Mouse (Mus musculus) embryonic facial prominence, embryonic 13.5 days (tissue): ENCODE results near the gene Setd6. TPM values are rescaled to one million over a fixed set of nuclear protein-coding genes. Genes with fewer than 3 reads are reported as not detected.

Experiments used
- ATAC-seq: fragments of 200-750 bp; cut with Nextera tagmentation; 2 replicates; pipeline ENCODE4 v1.8.0; 2017; ENCODE audit warnings: low read depth; ENCODE audit not compliant: insufficient number of reproducible peaks, insufficient read depth, low FRiP score, low TSS enrichment
- H3K27ac ChIP-seq: fragments of 300-500 bp; sonication (generic); 2 replicates; pipeline ENCODE4 v1.5.1; 2015; ENCODE audit warnings: moderate library complexity, mild to moderate bottlenecking, inconsistent platforms
- H3K27me3 ChIP-seq: fragments of 300-500 bp; sonication (generic); 2 replicates; pipeline ENCODE4 v1.6.1; 2015; ENCODE audit warnings: mild to moderate bottlenecking, inconsistent platforms
- H3K36me3 ChIP-seq: fragments of 300-500 bp; sonication (generic); 2 replicates; pipeline ENCODE4 v1.6.1; 2015; ENCODE audit warnings: mild to moderate bottlenecking, inconsistent platforms
- H3K4me1 ChIP-seq: fragments of 300-500 bp; sonication (generic); 2 replicates; pipeline ENCODE4 v1.6.1; 2015; ENCODE audit warnings: inconsistent platforms
- H3K4me2 ChIP-seq: fragments of 300-500 bp; sonication (generic); 2 replicates; pipeline ENCODE4 v1.6.1; 2015; ENCODE audit warnings: moderate library complexity, mild to moderate bottlenecking, inconsistent platforms
- H3K4me3 ChIP-seq: fragments of 300-500 bp; sonication (generic); 2 replicates; pipeline ENCODE4 v1.5.1; 2015; ENCODE audit warnings: mild to moderate bottlenecking, inconsistent platforms
- H3K9ac ChIP-seq: fragments of 300-500 bp; sonication (generic); 2 replicates; pipeline ENCODE4 v1.6.1; 2015; ENCODE audit warnings: mild to moderate bottlenecking, inconsistent platforms
- H3K9me3 ChIP-seq: fragments of 300-500 bp; sonication (generic); 2 replicates; pipeline ENCODE4 v1.6.1; 2016; ENCODE audit warnings: inconsistent platforms
- WGBS: fragments of 180-500 bp; shearing (Covaris S2); methylation state at CpG from one replicate; pipeline ENCODE4 v1.1.7; 2015; ENCODE audit warnings: mixed read lengths; 5-methylcytosine and 5-hydroxymethylcytosine counted together
- polyA plus RNA-seq: library from polyadenylated mRNA; unstranded; fragments of >200 nt; fragmentation: Nextera tagmentation; extraction: Ambion mirVana; gene quantifications from 2 replicates; pipeline ENCODE4 v1.2.1, GENCODE M21; 2015

The Setd6 gene
- polyA plus RNA-seq, 1 experiment from 2014 or later, result 21.0 TPM

DNA sequence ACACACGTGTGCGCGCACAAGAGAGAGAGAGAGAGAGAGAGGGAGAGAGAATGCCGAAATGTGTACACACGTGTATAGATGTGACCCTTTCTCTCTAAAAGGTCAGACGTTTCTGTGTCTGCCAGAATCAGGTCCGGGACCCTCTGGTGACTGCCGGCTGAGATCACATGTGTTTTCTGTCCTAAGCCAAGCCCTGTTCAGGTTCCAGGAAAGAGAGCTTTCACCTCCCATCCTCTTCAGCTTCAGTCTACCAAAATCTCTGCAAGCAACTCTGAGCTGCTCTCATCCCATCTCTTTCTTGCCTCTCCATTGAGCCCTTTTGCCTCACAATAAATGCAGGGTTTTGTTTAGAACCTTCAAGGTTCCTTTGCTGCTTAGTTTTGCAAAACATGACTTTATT is 19.0 kb upstream of the Setd6 start:
- Histone ChIP-seq H3K4me3 (peak overlapping the region; percentile 20), H3K36me3 (no peaks in the 10 kb centered on the region), H3K9me3 (no peaks in the 10 kb centered on the region), H3K27me3 (peaks cover 69% of the 10 kb centered on the region), H3K4me1 (no peaks in the 10 kb centered on the region), H3K27ac (no peak overlapping the region), H3K4me2 (peak overlapping the region; percentile 54), H3K9ac (peak overlapping the region; percentile 61)
- no peak for ATAC-seq
- WGBS, result 58% methylated on average over 7 of the region's 8 CpGs

DNA sequence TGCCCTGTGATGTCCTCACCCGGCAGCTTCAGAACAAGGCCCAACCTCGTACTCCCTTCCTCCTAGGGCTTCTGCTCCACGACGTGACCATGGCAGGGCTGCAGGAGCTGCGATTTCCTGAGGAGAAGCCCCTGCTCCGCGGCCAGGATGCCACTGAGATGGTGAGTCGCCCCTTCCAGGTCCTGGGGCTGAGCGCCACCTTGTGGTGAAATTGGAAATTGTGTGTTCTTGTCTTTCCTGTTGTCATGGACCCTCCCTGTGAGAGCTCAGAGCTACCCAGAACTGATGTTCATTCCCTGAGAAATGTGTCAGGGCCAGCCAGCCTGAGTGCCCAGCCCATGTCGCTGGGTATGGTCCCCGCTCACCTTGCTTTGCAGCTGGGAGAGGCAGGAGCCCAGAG is 18.6 kb upstream of the Setd6 start:
- peaks cover 70% of the 10 kb centered on the region for H3K27me3 ChIP-seq
- peak; percentile 17; the same call in 1 of the 2 replicates for ATAC-seq
- 1% methylated on average over 11 of the region's 11 CpGs for WGBS
- no peaks in the 10 kb centered on the region for H3K9me3 ChIP-seq
- H3K4me3 ChIP-seq, result peak overlapping the region; percentile 20
- H3K36me3 ChIP-seq, result no peaks in the 10 kb centered on the region
- H3K4me2 ChIP-seq, result peak overlapping the region; percentile 54
- peak overlapping the region; percentile 61 for H3K9ac ChIP-seq
- no peak overlapping the region for H3K27ac ChIP-seq
- H3K4me1 ChIP-seq, result peaks cover under 1% of the 10 kb centered on the region; the same call in 1 of the 2 replicates

DNA sequence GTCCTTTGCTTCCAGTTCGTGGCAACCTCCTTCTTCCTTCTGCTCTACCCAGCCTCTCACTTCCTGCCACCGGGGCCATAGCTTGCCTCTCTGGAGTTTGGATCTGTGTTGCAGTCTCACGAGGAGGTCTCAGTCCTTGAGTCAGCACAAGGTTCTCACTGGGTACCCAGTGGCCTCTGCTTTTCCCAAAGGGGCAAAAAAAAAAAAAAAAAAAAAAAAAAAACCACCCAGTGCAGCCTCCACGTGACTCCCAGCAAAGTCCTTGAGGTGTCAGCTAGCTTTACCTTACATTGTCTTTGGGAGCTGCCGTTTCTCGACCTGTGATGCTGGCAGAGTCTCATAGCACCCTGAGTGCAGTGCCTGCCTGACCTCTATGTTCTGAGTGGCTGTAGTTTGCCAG is 17.5 kb upstream of the Setd6 start:
- Histone ChIP-seq H3K27ac (no peak overlapping the region), H3K36me3 (no peaks in the 10 kb centered on the region), H3K27me3 (peaks cover 66% of the 10 kb centered on the region), H3K4me2 (no peak overlapping the region), H3K4me3 (no peak overlapping the region), H3K4me1 (peaks cover 4% of the 10 kb centered on the region), H3K9ac (no peak overlapping the region), H3K9me3 (no peaks in the 10 kb centered on the region)
- WGBS, result 38% methylated on average over 6 of the region's 6 CpGs
- no peak for ATAC-seq

DNA sequence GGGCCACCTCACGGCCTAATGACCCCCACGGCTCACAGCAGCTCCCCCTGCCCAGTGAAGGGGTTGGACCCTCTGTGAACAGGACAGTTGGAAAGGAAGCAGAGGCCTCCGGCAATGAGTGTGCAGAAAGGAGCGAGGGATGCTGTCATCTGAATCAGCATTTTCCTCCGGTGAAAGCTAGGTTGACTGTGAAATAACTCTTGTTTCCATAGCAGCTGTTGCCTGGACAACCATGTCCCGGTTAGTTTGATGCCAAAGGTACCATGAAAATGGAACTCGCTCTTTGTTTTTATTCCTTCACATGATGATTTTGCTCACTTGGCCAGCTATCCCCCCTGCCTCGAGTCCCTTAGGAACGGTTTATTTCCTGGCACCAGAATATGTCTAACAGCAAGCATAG is 15.4 kb upstream of the Setd6 start:
- no peak overlapping the region for H3K4me3 ChIP-seq
- H3K4me1 ChIP-seq, result peaks cover 16% of the 10 kb centered on the region
- H3K9ac ChIP-seq, result no peak overlapping the region
- H3K36me3 ChIP-seq, result no peaks in the 10 kb centered on the region
- no peaks in the 10 kb centered on the region for H3K9me3 ChIP-seq
- no peak overlapping the region for H3K4me2 ChIP-seq
- H3K27ac ChIP-seq, result no peak overlapping the region
- H3K27me3 ChIP-seq, result peaks cover 47% of the 10 kb centered on the region
- ATAC-seq, result no peak
- WGBS, result 58% methylated on average over 9 of the region's 9 CpGs

DNA sequence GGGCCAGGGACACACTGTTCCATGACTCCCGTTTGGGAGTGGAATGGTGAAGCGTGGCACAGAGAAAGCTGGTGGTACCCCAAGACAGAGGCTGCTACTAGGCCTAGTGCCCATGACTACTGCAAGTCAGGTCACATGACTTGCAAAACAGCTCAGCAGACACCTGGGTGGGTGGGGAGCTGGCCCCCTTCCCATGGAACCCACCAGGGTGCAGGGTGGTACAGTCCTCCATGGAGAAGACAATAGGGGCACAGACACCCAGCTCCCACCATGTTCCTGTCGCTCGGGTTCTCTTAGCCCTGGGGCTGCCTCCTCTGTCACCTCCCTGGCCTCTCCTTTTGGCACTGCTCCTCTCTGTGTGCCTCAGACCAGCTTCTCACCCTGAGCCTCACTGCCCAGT is 13.9 kb upstream of the Setd6 start:
- WGBS, result 71% methylated on average over 4 of the region's 4 CpGs
- Histone ChIP-seq H3K36me3 (no peaks in the 10 kb centered on the region), H3K4me1 (peaks cover 16% of the 10 kb centered on the region), H3K4me3 (no peak overlapping the region), H3K9ac (no peak overlapping the region), H3K4me2 (peak overlapping the region; percentile 99), H3K27me3 (peaks cover 34% of the 10 kb centered on the region), H3K27ac (no peak overlapping the region), H3K9me3 (no peaks in the 10 kb centered on the region)
- no peak for ATAC-seq

DNA sequence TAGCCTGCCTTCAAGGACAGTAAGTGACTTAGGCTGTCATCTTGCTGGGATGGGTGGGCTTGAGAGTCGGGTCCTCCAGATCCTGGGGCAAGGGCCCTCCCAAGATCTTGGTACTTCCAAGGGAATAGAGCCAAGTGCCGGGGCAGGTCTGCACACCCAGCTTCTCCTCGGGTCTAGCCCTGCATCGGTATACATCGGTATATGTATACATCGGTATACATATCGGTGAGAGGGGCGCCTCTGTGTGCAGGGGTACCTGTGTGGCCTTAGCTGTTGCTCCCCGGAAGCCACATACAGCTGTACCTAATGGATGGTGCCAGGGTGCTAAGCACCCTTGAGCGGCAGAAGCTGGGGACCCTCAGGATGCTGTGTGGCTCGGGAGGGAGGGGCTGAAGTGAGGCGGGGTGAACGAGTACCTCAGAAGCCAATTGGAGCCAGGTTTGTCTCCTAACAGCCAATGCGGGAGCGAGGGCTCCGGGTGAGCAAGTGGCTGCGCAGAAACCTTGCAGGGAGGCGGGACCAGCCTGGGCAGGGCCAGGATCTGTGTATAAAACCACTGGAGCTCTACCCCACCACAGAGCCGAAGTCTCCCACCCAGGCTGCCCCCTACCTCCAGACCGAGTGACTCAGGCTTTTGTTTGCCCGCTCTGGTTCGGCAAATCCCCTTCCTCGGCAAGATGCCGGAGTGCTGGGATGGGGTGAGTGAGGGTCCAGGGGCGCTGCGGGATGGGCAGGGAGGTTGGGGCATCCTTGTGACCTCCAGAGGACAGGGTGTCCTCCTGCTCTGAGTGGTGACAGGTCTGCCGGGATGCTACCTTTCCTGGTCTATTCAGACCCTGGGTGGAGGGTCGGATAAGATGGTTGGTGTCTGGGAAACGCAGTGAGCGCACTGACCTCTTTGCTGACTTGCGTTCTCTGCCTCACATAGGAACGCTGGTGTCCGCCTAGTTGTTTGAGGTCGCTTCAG is 12.9 kb upstream of the Setd6 start:
- peaks cover 16% of the 10 kb centered on the region for H3K4me1 ChIP-seq
- H3K4me2 ChIP-seq, result peak overlapping the region; percentile 99
- no peaks in the 10 kb centered on the region for H3K36me3 ChIP-seq
- WGBS, result 2% methylated on average over 34 of the region's 34 CpGs
- peaks cover 28% of the 10 kb centered on the region for H3K27me3 ChIP-seq
- H3K9ac ChIP-seq, result peak overlapping the region; percentile 79
- peak; percentile 92 for ATAC-seq
- no peak overlapping the region for H3K27ac ChIP-seq
- H3K4me3 ChIP-seq, result peak overlapping the region; percentile 66
- no peaks in the 10 kb centered on the region for H3K9me3 ChIP-seq

DNA sequence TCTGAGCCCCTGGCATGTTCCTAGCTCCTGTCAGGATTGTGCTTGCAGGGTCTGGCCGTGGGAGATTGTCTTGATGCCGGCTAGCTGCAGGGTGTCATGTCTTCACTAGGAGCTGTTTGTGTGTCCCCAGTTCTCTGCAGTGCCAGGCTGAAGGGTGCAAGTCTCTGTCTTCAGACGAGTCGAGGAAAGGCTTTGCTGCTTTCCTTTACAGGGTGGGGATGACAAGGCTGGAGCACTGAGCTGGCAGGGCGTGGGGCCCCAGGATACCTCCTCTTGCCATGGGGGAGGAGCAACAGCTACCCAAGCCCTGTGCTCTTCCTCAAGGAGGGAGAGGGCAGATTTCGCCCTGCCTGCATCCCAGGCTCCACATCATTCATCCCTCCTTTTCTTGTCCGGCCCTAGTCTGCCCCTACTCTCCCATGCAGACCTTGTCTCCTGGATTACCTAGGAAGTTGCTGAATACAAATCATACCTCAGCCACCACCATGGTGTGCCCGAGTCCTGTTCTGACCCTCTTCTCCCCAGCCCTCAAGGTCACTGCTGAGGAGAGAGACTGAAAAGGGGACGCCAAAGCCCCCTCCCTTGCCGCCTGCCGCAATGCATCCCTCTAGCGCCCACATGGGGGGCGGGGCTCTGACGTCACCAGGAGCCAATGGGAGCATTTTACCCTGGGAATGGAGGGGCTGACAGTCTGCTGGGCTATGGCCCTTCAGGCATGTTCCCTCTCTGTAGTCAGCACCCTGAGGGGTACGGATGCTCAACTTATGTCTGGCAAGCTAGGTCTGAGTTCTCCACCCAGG is 12.0 kb upstream of the Setd6 start:
- no peaks in the 10 kb centered on the region for H3K36me3 ChIP-seq
- no peak for ATAC-seq
- H3K27me3 ChIP-seq, result peaks cover 20% of the 10 kb centered on the region; the same call in 1 of the 2 replicates
- peaks cover 16% of the 10 kb centered on the region for H3K4me1 ChIP-seq
- peak overlapping the region; percentile 99 for H3K4me2 ChIP-seq
- H3K9ac ChIP-seq, result peak overlapping the region; percentile 79
- WGBS, result 2% methylated on average over 15 of the region's 15 CpGs
- H3K27ac ChIP-seq, result no peak overlapping the region; the same call in 1 of the 2 replicates
- H3K4me3 ChIP-seq, result peak overlapping the region; percentile 66
- H3K9me3 ChIP-seq, result no peaks in the 10 kb centered on the region

DNA sequence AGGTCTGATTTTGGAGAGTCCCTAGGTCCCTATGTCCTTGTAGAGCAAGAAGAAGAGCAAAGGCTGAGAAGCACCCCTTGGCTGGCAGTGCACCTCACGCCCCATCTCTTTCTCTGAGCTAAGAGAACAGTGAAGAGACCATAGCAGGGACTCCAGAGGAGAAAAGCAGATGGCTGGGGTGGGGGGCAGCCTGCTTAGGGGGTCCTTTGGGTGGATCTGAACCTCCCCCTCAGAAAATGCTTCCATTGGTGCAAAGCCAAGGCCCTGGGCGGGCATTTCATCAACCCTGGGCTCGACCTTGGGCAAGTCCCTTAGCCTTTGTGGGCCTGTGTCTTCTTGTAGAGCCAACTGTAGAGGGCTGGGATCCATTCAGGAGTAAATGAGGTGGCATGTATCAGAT is 11.1 kb upstream of the Setd6 start:
- Histone ChIP-seq H3K27ac (no peak overlapping the region), H3K36me3 (no peaks in the 10 kb centered on the region), H3K27me3 (peaks cover 16% of the 10 kb centered on the region; the same call in 1 of the 2 replicates), H3K4me1 (peaks cover 16% of the 10 kb centered on the region), H3K4me3 (no peak overlapping the region), H3K9ac (no peak overlapping the region), H3K4me2 (peak overlapping the region; percentile 99; the same call in 1 of the 2 replicates), H3K9me3 (no peaks in the 10 kb centered on the region)
- WGBS, result 95% methylated on average over 3 of the region's 3 CpGs
- ATAC-seq, result no peak

DNA sequence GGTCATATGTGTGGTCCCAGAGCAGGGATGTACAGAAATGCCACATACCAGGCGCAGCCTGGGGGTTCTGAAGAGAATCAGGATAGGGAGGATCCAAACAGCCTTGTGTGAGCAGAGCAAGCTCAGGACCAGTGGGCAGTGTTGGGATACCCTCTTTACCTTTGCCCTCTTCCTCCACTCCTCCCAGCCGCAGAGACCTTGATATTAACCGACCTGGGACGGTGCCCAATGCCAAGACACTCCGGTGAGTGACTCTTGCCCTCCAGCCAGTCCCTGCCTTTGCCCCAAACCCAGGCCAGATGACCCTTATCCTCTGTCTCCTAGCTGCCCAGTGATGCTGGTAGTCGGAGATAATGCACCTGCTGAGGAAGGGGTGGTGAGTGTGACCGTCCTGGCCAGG is 6.1 kb upstream of the Setd6 start:
- no peak overlapping the region for H3K27ac ChIP-seq
- no peaks in the 10 kb centered on the region for H3K36me3 ChIP-seq
- no peak overlapping the region for H3K9ac ChIP-seq
- no peaks in the 10 kb centered on the region for H3K9me3 ChIP-seq
- no peaks in the 10 kb centered on the region for H3K27me3 ChIP-seq
- H3K4me2 ChIP-seq, result no peak overlapping the region
- H3K4me3 ChIP-seq, result no peak overlapping the region
- WGBS, result 84% methylated on average over 7 of the region's 7 CpGs
- ATAC-seq, result no peak
- H3K4me1 ChIP-seq, result no peaks in the 10 kb centered on the region

DNA sequence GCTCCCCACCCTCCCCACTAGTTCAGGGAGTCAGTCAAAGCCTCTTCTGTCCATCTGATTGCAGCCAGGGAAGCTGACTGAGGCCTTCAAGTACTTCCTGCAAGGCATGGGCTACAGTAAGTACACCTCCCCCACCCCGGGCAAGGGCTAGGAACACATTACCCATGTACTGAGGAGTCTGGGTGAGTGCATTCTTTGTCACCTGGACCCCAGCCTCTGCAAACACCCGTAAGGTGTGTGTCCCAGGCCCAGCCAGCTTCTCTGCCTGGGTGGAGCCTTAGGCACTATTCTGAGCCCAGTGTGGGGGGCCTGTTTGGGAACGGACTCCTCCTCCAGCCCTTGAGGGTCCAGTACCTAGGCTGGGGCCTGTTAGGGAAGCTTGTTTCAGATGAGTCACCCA is 4.7 kb upstream of the Setd6 start:
- no peak for ATAC-seq
- Histone ChIP-seq H3K27me3 (no peaks in the 10 kb centered on the region), H3K4me2 (no peak overlapping the region), H3K4me3 (no peak overlapping the region), H3K4me1 (0 out of 2 replicates have a peak, but pooled peaks cover 4% of the 10 kb centered on the region), H3K9ac (no peak overlapping the region), H3K36me3 (no peaks in the 10 kb centered on the region), H3K9me3 (no peaks in the 10 kb centered on the region), H3K27ac (no peak overlapping the region)
- 52% methylated on average over 3 of the region's 3 CpGs for WGBS

DNA sequence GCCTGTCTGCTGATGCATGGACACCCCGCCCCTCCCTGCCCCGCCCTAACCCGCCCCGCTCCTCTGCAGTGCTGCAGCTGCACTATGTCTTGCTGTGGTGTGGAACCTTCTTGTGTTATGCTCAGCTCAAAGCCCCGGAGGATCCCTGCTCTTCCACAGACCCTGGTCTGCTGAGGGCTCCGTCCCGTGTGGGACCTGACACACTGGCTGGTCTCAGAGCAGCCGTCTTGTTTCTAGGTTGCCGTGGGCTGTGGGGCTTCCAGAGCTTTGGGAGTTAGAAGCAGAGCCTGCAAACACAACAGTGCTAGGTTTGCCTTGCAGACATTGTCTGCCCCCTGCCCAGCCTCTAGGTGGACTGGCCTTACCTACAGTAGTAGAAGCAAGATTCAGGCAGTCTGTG is 3.3 kb upstream of the Setd6 start:
- 83% methylated on average over 9 of the region's 9 CpGs for WGBS
- Histone ChIP-seq H3K4me2 (no peak overlapping the region), H3K27me3 (no peaks in the 10 kb centered on the region), H3K36me3 (peaks cover 3% of the 10 kb centered on the region; the same call in 1 of the 2 replicates), H3K9me3 (no peaks in the 10 kb centered on the region), H3K4me3 (no peak overlapping the region), H3K9ac (no peak overlapping the region), H3K27ac (no peak overlapping the region), H3K4me1 (peaks cover 15% of the 10 kb centered on the region)
- no peak for ATAC-seq
